Mouse (Mus musculus): Measurements from ENCODE around the gene Zfp580. TPM values are rescaled to one million over a fixed set of nuclear protein-coding genes. Genes with fewer than 3 reads are reported as not detected.
A peak's percentile ranks its signal among the peaks of the same experiment; 100 is the strongest.

Gene Zfp580
- polyA plus RNA-seq, 1 experiment from 2014 or later = 14.1 TPM

DNA sequence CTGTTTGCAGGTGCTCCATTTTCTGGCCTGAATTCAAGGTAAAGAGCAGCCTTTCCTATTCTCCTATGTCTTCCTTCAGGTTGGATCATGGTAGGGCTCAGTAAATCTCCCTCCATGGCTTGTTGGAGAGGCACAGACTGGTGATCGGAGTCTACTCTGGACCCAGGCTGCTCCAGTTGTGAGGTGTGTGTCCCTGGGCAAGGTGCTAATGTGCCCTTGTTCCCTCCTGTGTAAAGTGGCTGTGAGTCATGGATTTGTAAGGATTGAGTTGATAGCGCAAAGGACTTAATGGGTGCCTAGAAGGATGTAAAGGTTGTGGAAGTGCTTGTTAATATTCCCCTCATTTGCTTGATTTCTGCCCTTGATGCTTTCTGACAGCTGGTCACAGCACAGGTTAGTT is 30.6 kb downstream of the Zfp580 start:
- WGBS = 89% methylated on average over 2 of the region's 2 CpGs
- Histone ChIP-seq H3K27ac (ENCODE audit: low read depth, low read length) (peak overlapping the region; percentile 89), H3K27me3 (replicated peaks; ENCODE audit: control insufficient read depth, insufficient read depth, low read length) (no peaks in the 10 kb centered on the region), H3K4me3 (ENCODE audit: low read depth, low read length) (peak overlapping the region; percentile 83), H3K9ac (ENCODE audit: low read depth, low read length) (peak overlapping the region; percentile 87), H3K9me3 (ENCODE audit: control insufficient read depth, low read length) (no peaks in the 10 kb centered on the region), H3K4me2 (peak overlapping the region; percentile 75), H3K4me1 (replicated peaks; ENCODE audit: control insufficient read depth, insufficient read depth, low read length) (peaks cover 19% of the 10 kb centered on the region), H3K36me3 (ENCODE audit: control insufficient read depth, insufficient read depth, low read length) (peaks cover 36% of the 10 kb centered on the region)
- ATAC-seq (replicated peaks; ENCODE audit: low FRiP score) (no peak), DNase-seq (ENCODE audit: low spot score) (no peak)

DNA sequence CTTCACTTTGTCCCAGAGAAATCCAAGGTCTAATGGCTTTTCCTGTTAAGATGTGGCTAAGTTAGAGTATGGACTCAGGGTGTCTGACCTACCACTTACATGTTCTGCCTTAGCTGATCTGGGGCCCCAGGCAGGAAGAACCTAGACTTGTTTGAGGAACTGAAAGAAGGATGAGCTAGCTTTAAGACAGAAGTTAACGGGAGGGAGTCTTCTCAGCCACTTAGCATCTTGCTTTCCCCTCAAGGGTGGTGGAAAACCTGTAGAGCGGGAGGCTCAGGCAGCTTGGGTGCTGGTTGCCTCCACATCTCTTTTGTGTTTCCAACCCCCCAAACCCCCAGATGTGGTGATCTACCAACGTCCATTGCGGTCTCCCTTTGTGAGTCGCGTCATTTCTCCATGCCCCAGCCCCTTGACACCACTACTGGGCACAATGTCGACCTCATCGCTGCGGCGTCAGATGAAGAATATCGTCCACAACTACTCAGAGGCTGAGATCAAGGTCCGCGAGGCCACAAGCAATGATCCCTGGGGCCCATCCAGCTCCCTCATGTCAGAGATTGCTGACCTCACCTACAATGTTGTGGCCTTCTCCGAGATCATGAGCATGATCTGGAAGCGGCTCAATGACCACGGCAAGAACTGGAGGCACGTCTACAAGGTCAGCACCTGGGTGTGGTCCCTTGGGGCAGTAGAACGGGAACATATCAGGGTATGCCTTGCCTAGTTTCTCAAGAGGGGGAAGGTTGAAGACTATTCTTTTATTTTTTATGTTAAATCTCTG is 32.2 kb downstream of the Zfp580 start:
- H3K36me3 ChIP-seq (ENCODE audit: control insufficient read depth, insufficient read depth, low read length) = peaks cover 37% of the 10 kb centered on the region
- H3K4me3 ChIP-seq (ENCODE audit: low read depth, low read length) = no peak overlapping the region
- H3K4me2 ChIP-seq = peak overlapping the region; percentile 39; the same call in 1 of the 2 replicates
- WGBS = 88% methylated on average over 18 of the region's 18 CpGs
- no peaks in the 10 kb centered on the region for H3K27me3 ChIP-seq (replicated peaks; ENCODE audit: control insufficient read depth, insufficient read depth, low read length)
- H3K9me3 ChIP-seq (ENCODE audit: control insufficient read depth, low read length) = no peaks in the 10 kb centered on the region
- DNase-seq (ENCODE audit: low spot score) (no peak), ATAC-seq (replicated peaks; ENCODE audit: low FRiP score) (no peak)
- H3K9ac ChIP-seq (ENCODE audit: low read depth, low read length) = no peak overlapping the region
- no peak overlapping the region for H3K27ac ChIP-seq (ENCODE audit: low read depth, low read length)
- peaks cover 16% of the 10 kb centered on the region for H3K4me1 ChIP-seq (replicated peaks; ENCODE audit: control insufficient read depth, insufficient read depth, low read length)

DNA sequence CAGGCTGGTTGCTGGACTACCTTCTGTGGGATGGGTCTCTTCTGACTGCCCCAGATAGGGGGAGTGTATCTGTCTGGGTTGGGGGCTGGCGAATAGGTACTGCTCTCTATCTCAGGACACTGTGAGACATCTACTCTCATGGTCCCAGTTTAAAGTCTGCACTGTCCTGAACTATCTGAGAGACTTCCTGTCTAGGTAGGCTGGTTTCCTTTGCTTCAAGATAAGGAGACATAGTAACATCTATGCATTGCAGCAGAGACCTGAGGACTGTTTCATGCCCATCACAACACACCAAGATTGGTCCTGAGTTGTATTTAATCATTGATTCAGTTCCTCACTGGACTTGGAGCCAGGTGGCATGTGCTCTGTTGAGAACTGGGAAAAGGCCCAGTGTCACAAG is 34.2 kb downstream of the Zfp580 start:
- Histone ChIP-seq H3K27me3 (replicated peaks; ENCODE audit: control insufficient read depth, insufficient read depth, low read length) (no peaks in the 10 kb centered on the region), H3K9ac (ENCODE audit: low read depth, low read length) (no peak overlapping the region), H3K36me3 (ENCODE audit: control insufficient read depth, insufficient read depth, low read length) (peaks cover 46% of the 10 kb centered on the region), H3K4me2 (no peak overlapping the region), H3K9me3 (ENCODE audit: control insufficient read depth, low read length) (no peaks in the 10 kb centered on the region), H3K27ac (ENCODE audit: low read depth, low read length) (no peak overlapping the region), H3K4me3 (ENCODE audit: low read depth, low read length) (no peak overlapping the region), H3K4me1 (replicated peaks; ENCODE audit: control insufficient read depth, insufficient read depth, low read length) (peaks cover 16% of the 10 kb centered on the region)
- WGBS = 67% methylated on average over 1 of the region's 1 CpGs
- no peak for ATAC-seq (replicated peaks; ENCODE audit: low FRiP score)
- DNase-seq (ENCODE audit: low spot score) = no peak

DNA sequence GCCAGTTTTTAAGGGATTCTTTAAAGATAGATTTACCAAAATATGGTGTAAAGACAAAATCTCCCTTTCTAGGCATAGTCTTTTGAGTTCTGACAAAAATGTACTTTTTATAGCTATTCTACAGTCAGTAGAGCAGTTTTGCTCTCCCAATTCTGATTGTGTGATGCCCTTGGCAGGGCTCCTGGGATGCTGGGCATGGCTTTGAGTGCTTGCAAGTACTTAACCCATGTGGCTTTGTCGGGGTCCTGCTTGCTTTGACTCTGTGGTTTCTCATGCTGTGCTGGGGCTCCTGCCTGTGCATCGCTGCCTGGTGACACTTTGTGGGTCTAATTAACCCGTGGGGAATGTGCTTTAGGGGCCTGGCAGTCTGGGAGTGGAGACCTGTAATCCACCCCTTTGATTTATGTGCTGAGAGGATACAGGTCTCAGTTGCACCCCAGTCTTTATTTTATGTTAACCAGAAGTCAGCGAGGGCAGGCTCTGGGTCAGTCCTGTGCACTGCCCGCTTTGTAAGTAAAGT is 35.6 kb downstream of the Zfp580 start:
- Histone ChIP-seq H3K4me3 (ENCODE audit: low read depth, low read length) (no peak overlapping the region), H3K9me3 (ENCODE audit: control insufficient read depth, low read length) (no peaks in the 10 kb centered on the region), H3K36me3 (ENCODE audit: control insufficient read depth, insufficient read depth, low read length) (peaks cover 59% of the 10 kb centered on the region), H3K9ac (ENCODE audit: low read depth, low read length) (no peak overlapping the region), H3K27me3 (replicated peaks; ENCODE audit: control insufficient read depth, insufficient read depth, low read length) (no peaks in the 10 kb centered on the region), H3K27ac (ENCODE audit: low read depth, low read length) (no peak overlapping the region), H3K4me1 (replicated peaks; ENCODE audit: control insufficient read depth, insufficient read depth, low read length) (peaks cover 16% of the 10 kb centered on the region), H3K4me2 (no peak overlapping the region)
- no peak for ATAC-seq (replicated peaks; ENCODE audit: low FRiP score)
- WGBS = 84% methylated on average over 5 of the region's 5 CpGs
- no peak for DNase-seq (ENCODE audit: low spot score)

DNA sequence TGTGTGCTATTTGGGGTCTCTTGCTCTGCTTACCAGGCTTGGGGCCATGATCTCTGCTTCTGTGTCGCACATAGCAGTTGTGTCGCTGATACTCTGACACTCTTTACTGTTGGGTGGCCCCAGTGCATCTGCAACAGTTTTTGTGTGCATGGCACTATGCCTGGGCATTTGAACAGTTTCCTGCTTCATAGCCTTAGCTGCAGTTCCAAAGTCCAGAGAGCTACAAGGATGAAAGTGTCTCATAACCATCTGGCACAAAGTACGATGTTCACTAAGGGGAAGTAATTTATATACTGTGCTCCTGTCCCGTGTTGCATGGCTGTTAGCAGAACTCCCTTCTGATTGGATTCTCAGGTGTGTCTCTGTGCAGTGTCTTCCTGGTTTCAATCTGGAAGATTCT is 36.5 kb downstream of the Zfp580 start:
- WGBS = 83% methylated on average over 4 of the region's 4 CpGs
- peaks cover 65% of the 10 kb centered on the region for H3K36me3 ChIP-seq (ENCODE audit: control insufficient read depth, insufficient read depth, low read length)
- H3K27ac ChIP-seq (ENCODE audit: low read depth, low read length) = no peak overlapping the region
- H3K9me3 ChIP-seq (ENCODE audit: control insufficient read depth, low read length) = no peaks in the 10 kb centered on the region
- H3K27me3 ChIP-seq (replicated peaks; ENCODE audit: control insufficient read depth, insufficient read depth, low read length) = no peaks in the 10 kb centered on the region
- H3K4me1 ChIP-seq (replicated peaks; ENCODE audit: control insufficient read depth, insufficient read depth, low read length) = peaks cover 12% of the 10 kb centered on the region
- H3K9ac ChIP-seq (ENCODE audit: low read depth, low read length) = no peak overlapping the region
- H3K4me3 ChIP-seq (ENCODE audit: low read depth, low read length) = no peak overlapping the region
- H3K4me2 ChIP-seq = no peak overlapping the region
- DNase-seq (ENCODE audit: low spot score) = no peak
- no peak for ATAC-seq (replicated peaks; ENCODE audit: low FRiP score)

DNA sequence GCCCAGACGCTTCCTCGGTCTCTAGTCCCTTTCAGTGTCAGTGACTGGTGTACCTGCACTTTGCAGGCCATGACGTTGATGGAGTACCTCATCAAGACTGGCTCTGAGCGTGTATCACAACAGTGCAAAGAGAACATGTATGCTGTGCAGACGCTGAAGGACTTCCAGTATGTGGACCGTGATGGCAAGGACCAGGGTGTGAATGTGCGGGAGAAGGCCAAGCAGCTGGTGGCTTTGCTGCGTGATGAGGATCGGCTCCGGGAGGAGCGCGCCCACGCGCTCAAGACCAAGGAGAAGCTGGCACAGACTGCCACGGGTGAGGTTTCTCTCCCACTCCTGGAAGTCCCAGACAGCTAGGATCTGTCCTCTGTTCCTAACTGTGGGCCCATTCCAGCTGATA is 38.5 kb downstream of the Zfp580 start:
- no peaks in the 10 kb centered on the region for H3K27me3 ChIP-seq (replicated peaks; ENCODE audit: control insufficient read depth, insufficient read depth, low read length)
- WGBS = 91% methylated on average over 15 of the region's 15 CpGs

DNA sequence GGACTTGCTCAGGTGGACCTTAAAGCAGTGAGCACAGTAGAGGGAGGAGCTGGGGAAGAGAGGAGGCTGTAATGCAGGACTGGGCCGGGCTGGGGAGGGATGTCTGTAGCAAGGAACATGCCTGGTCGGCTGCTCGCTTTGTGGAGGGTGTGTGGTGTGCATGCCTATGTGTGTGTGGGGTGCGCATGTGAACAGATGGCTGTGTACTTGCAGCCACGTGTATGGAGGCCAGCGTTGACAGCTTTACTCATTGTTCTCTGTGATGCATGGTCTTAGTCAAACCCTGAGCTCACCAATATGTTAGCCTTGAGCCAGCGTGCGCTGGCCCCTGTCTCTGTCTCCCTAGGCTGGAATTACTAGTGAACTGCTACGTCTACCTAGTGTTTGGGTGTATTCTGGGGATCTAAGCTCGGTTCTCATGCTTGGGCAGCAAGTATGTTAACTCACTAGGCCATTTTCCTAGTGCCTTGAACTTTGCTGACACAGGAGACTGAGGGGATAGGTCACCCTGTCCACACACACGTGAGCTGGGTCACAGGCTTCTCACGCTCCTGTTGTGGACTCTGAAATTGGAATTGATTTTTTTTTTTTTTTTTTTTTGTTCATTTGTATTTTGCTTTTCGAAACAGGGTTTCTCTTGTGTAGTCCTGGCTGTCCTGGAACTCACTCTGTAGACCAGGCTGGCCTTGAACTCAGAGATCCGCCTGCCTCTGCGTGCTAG is 39.8 kb downstream of the Zfp580 start:
- Histone ChIP-seq H3K4me3 (ENCODE audit: low read depth, low read length) (no peak overlapping the region), H3K9me3 (ENCODE audit: control insufficient read depth, low read length) (no peaks in the 10 kb centered on the region), H3K27ac (ENCODE audit: low read depth, low read length) (no peak overlapping the region), H3K27me3 (replicated peaks; ENCODE audit: control insufficient read depth, insufficient read depth, low read length) (no peaks in the 10 kb centered on the region), H3K9ac (ENCODE audit: low read depth, low read length) (no peak overlapping the region), H3K4me1 (replicated peaks; ENCODE audit: control insufficient read depth, insufficient read depth, low read length) (0 out of 2 replicates have a peak, but pooled peaks cover 2% of the 10 kb centered on the region), H3K4me2 (no peak overlapping the region), H3K36me3 (ENCODE audit: control insufficient read depth, insufficient read depth, low read length) (peaks cover 76% of the 10 kb centered on the region)
- DNase-seq (ENCODE audit: low spot score) (no peak), ATAC-seq (replicated peaks; ENCODE audit: low FRiP score) (no peak)
- WGBS = 92% methylated on average over 15 of the region's 15 CpGs

More for the DNA sequence above, 38.5 kb downstream of the Zfp580 start:
- DNase-seq (ENCODE audit: low spot score) (no peak), ATAC-seq (replicated peaks; ENCODE audit: low FRiP score) (no peak)
- 0 out of 2 replicates have a peak, but pooled peaks cover 4% of the 10 kb centered on the region for H3K4me1 ChIP-seq (replicated peaks; ENCODE audit: control insufficient read depth, insufficient read depth, low read length)
- H3K9me3 ChIP-seq (ENCODE audit: control insufficient read depth, low read length) = no peaks in the 10 kb centered on the region
- no peak overlapping the region for H3K4me2 ChIP-seq
- no peak overlapping the region for H3K4me3 ChIP-seq (ENCODE audit: low read depth, low read length)
- no peak overlapping the region for H3K9ac ChIP-seq (ENCODE audit: low read depth, low read length)
- no peak overlapping the region for H3K27ac ChIP-seq (ENCODE audit: low read depth, low read length)
- H3K36me3 ChIP-seq (ENCODE audit: control insufficient read depth, insufficient read depth, low read length) = peaks cover 74% of the 10 kb centered on the region

DNA sequence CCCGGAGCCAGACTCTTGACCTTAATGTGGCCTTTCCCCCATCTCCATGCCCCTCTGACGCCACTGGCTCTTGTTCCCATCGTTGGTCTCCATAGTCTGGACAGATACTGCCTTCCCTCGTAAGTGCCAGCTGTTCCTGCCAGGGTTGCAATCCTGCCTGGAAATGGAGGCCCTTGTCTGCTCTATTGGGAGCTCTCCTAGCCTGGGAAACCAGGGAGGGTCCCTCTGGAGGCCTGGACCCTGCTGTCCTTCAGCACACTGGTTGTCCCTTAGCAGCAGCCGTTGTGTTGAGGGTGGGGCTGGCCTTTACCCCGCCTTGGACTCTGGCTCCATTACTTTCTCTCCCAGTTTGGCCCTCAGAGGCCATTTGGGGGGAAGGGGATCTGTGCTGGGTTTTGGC is 41.0 kb downstream of the Zfp580 start:
- ATAC-seq (replicated peaks; ENCODE audit: low FRiP score) = no peak

More for the DNA sequence above, 41.0 kb downstream of the Zfp580 start:
- Histone ChIP-seq H3K4me1 (replicated peaks; ENCODE audit: control insufficient read depth, insufficient read depth, low read length) (no peaks in the 10 kb centered on the region), H3K27me3 (replicated peaks; ENCODE audit: control insufficient read depth, insufficient read depth, low read length) (no peaks in the 10 kb centered on the region), H3K27ac (ENCODE audit: low read depth, low read length) (no peak overlapping the region), H3K36me3 (ENCODE audit: control insufficient read depth, insufficient read depth, low read length) (peaks cover 81% of the 10 kb centered on the region), H3K9ac (ENCODE audit: low read depth, low read length) (no peak overlapping the region), H3K9me3 (ENCODE audit: control insufficient read depth, low read length) (no peaks in the 10 kb centered on the region), H3K4me2 (no peak overlapping the region), H3K4me3 (ENCODE audit: low read depth, low read length) (no peak overlapping the region)
- DNase-seq (ENCODE audit: low spot score) = no peak
- 85% methylated on average over 6 of the region's 6 CpGs for WGBS

Measured in liver, embryonic 11.5 days (tissue).